Mouse (Mus musculus): Measurements from ENCODE around the gene Fcamr.

Gene Fcamr

GRCm38 (mm10) chr1:130800602-130801001, at the start of gene Fcamr:
TSS of gene Fcamr (plus strand) at chr1:130800902.
- DNase-seq (ENCODE audit: low spot score in 2 of 2) = no peak

GRCm38 (mm10) chr1:130759689-130760088, 41.0 kb upstream of the Fcamr start:
- no peak for DNase-seq (ENCODE audit: low spot score in 2 of 2)

- no peak for DNase-seq (ENCODE audit: low spot score in 2 of 2)
These were observed 39.1 kb upstream of the Fcamr start for GRCm38 (mm10) chr1:130761597-130761996.

GRCm38 (mm10) chr1:130762045-130762760, 38.5 kb upstream of the Fcamr start:
- DNase-seq (ENCODE audit: low spot score in 2 of 2) = no peak

GRCm38 (mm10) chr1:130764027-130764461, 36.7 kb upstream of the Fcamr start:
- no peak for DNase-seq (ENCODE audit: low spot score in 2 of 2)

- no peak for DNase-seq (ENCODE audit: low spot score in 2 of 2)
These were observed 33.6 kb upstream of the Fcamr start for GRCm38 (mm10) chr1:130767066-130767465.

- no peak for DNase-seq (ENCODE audit: low spot score in 2 of 2)
These were observed 30.8 kb upstream of the Fcamr start for GRCm38 (mm10) chr1:130769925-130770324.

- no peak for DNase-seq (ENCODE audit: low spot score in 2 of 2)
These were observed 30.2 kb upstream of the Fcamr start for GRCm38 (mm10) chr1:130770487-130770886.

GRCm38 (mm10) chr1:130770981-130771494, 29.7 kb upstream of the Fcamr start:
- DNase-seq (ENCODE audit: low spot score in 2 of 2) = no peak

GRCm38 (mm10) chr1:130775234-130775633, 25.5 kb upstream of the Fcamr start:
- no peak for DNase-seq (ENCODE audit: low spot score in 2 of 2)

GRCm38 (mm10) chr1:130775691-130776331, 24.9 kb upstream of the Fcamr start:
- no peak for DNase-seq (ENCODE audit: low spot score in 2 of 2)

GRCm38 (mm10) chr1:130776645-130777044, 24.1 kb upstream of the Fcamr start:
- no peak for DNase-seq (ENCODE audit: low spot score in 2 of 2)

GRCm38 (mm10) chr1:130779867-130780266, 20.8 kb upstream of the Fcamr start:
- DNase-seq (ENCODE audit: low spot score in 2 of 2) = no peak

GRCm38 (mm10) chr1:130784054-130784453, 16.6 kb upstream of the Fcamr start:
- peak in 1 of 2 experiments; percentile 29 for DNase-seq (ENCODE audit: low spot score in 2 of 2)

- DNase-seq (ENCODE audit: low spot score in 2 of 2) = no peak
These were observed 13.7 kb upstream of the Fcamr start for GRCm38 (mm10) chr1:130787001-130787400.

GRCm38 (mm10) chr1:130789512-130790451, 10.9 kb upstream of the Fcamr start:
- DNase-seq (ENCODE audit: low spot score in 2 of 2) = no peak

GRCm38 (mm10) chr1:130795331-130795730, 5.4 kb upstream of the Fcamr start:
- no peak for DNase-seq (ENCODE audit: low spot score in 2 of 2)

GRCm38 (mm10) chr1:130796967-130797684, 3.6 kb upstream of the Fcamr start:
- DNase-seq (ENCODE audit: low spot score in 2 of 2) = peak; percentile 9 to 61

GRCm38 (mm10) chr1:130798037-130798436, 2.7 kb upstream of the Fcamr start:
- no peak for DNase-seq (ENCODE audit: low spot score in 2 of 2)

GRCm38 (mm10) chr1:130798551-130798950, 2.2 kb upstream of the Fcamr start:
- DNase-seq (ENCODE audit: low spot score in 2 of 2) = no peak

- DNase-seq (ENCODE audit: low spot score in 2 of 2) = no peak
These were observed 1.3 kb upstream of the Fcamr start for GRCm38 (mm10) chr1:130799399-130799798.

Data from natural killer cell, adult 2 months (primary cell).